Mouse (Mus musculus): ENCODE data around the gene Trip10. TPM values are rescaled to one million over a fixed set of nuclear protein-coding genes. Genes with fewer than 3 reads are reported as not detected.

Trip10 gene
- polyA plus RNA-seq (2012; rRNA removed): 8.5 and 10.1 TPM in 2 replicates

DNA sequence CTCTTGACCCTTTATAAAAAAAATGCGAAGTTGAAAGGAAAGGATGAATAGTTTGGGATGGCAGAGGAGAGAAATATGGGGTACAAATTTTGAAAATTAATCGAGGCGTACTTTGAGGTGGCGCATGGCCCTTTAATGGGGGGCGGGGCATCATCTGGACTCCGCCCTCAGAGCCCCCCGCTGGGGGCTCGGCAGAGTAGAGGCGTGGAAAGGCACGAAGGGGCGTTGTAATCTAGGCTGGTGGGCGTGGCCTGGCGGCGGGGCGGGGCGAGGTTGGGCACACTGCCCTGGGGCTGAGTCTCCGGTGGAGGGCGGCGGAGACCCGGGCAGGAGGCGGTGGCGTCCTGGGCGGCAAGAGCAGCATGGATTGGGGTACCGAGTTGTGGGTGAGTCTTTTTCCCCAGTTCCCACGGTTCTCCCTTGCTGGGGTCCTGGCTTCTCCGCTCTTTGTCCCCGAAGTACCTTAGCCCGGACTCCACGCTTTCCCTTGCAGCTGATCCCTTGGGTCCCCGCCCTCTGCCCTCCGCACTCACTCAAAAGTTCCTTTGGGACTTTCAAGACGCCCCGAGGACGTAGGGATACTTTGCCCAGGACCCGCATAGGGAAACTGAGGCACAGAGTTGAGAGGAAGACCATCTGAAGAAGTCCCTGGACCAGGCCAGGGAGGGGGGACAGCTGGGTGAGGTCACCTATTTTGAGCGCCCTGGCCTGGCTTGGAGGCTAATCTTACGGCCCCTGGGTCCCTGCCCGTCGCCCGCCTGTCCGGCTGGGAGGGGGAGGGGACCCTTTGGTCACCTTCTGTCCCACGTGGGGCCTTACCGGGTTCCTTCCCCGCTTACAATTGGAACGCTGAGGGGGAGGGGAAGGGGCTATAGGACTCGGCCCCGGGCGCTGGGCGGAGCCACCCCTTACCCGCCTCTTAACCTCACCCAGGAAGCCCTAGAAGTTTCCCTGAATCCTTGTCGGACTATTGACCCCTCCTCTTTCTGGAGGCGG is at the start of gene Trip10:
Gene Trip10 (plus strand): TSS at position 270 of the 996 bp plus-strand sequence.
- H3K27ac ChIP-seq (ENCODE audit: insufficient read depth, low read length): peak within 1 kb of the TSS; percentile 54
- peak within 1 kb of the TSS; percentile 85 for H3K4me3 ChIP-seq (replicated peaks; ENCODE audit: insufficient read depth, low read depth, low read length)
- TF ChIP-seq CTCF (IDR thresholded peaks at IDR 0.05; ENCODE audit: borderline replicate concordance, insufficient read depth, low read depth, low read length): no peak
- no peak for TF ChIP-seq POLR2A (IDR thresholded peaks at IDR 0.05; ENCODE audit: borderline replicate concordance, insufficient read depth, low read length)
- no peaks in the 10 kb centered on the region for H3K27me3 ChIP-seq (ENCODE audit: control insufficient read depth, insufficient read depth, low read length)
- under 1% methylated on average over 51 of the region's 52 CpGs for WGBS
- peak; percentile 78 to 84 for DNase-seq
- H3K4me1 ChIP-seq (ENCODE audit: control insufficient read depth, insufficient read depth, low read length): 0 out of 2 replicates have a peak, but pooled peaks cover 3% of the 10 kb centered on the region

DNA sequence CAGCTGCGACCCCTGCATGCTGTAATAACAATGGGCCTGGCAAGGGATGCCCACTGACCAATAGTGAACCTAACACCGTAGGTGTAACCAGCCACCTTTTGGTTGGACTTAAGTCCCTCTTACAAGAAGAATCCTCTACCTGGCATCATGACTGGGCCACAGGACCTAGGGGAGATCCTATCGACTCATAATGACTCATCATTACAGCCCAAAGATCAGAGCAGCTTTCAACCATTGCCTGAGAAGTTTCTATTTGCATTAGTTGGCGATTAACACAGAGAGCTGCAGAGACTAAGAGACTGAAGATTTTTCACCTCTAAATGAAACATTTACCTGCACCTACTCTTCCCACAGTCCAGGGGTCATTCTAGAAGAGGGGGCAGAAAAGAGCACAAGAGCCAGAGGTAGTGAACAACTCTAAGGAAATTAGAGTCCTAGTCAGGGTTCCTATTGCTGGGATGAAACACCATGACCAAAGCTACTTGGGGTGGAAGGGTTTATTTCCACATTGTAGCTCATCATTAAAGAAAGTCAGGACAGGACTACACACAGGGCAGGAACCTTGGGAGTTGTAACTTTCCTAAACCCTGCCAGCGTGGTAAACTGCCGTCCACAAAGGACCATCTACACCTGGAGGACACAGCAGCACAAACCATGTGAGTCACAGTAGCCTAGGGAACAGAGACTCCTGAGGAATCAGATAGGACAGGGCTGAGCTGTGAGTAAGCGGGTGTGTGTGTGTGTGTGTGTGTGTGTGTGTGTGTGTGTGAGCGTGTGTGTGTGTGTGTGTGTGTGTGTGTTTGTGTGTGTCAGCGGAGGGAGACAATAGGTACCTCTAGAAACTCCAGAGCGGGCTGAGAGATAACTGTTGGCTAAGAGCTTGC is 47.2 kb upstream of the Trip10 start:
- WGBS: 84% methylated on average over 10 of the region's 10 CpGs

DNA sequence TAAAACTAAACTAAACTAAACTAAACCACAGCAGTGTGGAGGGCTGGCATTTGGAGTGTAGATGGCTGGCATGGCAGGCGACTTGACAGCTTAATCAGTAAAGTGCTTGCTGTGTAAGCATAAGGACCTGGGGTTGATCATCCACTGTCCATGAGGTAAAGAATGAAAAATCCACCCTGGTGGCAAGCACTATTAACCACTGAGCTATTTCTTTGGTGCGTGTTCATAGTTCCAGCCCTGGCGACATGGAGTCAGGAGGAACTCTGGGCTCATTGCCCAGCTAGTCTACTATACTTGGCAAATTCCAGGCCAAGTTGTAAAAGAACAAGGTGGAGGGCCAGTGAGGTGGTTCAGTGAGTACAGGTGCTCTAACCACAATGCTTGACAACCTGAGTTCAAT is 41.3 kb upstream of the Trip10 start:
- no peak for DNase-seq
- 30% methylated on average over 3 of the region's 3 CpGs for WGBS

More for the DNA sequence above, 47.2 kb upstream of the Trip10 start:
- no peaks in the 10 kb centered on the region for H3K27me3 ChIP-seq (ENCODE audit: control insufficient read depth, insufficient read depth, low read length)
- TF ChIP-seq POLR2A (IDR thresholded peaks at IDR 0.05; ENCODE audit: borderline replicate concordance, insufficient read depth, low read length) (no peak), CTCF (IDR thresholded peaks at IDR 0.05; ENCODE audit: borderline replicate concordance, insufficient read depth, low read depth, low read length) (no peak)
- DNase-seq: no peak
- no peak overlapping the region for H3K27ac ChIP-seq (ENCODE audit: insufficient read depth, low read length)
- no peaks in the 10 kb centered on the region for H3K4me1 ChIP-seq (ENCODE audit: control insufficient read depth, insufficient read depth, low read length)
- H3K4me3 ChIP-seq (replicated peaks; ENCODE audit: insufficient read depth, low read depth, low read length): no peak overlapping the region

DNA sequence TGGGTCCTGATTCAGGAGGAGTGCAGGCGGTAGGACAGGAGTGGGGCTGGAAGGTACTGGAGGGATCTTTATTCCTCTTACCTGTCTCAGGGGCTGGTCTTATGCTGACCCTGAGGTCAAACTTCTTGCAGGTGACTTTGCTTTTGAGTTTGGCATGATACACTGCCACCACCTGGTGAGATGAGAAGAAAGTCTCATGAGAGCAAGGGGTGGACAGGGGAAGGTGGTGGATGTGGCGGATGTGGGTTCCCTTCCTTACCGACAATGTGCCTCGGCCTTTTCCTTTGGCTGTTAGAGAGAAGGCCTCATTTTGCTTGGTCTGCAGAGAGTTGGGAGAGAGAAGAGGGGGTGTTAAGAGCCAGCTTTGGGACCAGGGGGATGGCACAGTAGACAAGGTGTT is 39.9 kb upstream of the Trip10 start:
- Histone ChIP-seq H3K27ac (ENCODE audit: insufficient read depth, low read length) (no peak overlapping the region), H3K27me3 (ENCODE audit: control insufficient read depth, insufficient read depth, low read length) (no peaks in the 10 kb centered on the region), H3K4me3 (replicated peaks; ENCODE audit: insufficient read depth, low read depth, low read length) (no peak overlapping the region), H3K4me1 (ENCODE audit: control insufficient read depth, insufficient read depth, low read length) (no peaks in the 10 kb centered on the region)
- no peak for TF ChIP-seq CTCF (IDR thresholded peaks at IDR 0.05; ENCODE audit: borderline replicate concordance, insufficient read depth, low read depth, low read length)
- TF ChIP-seq POLR2A (IDR thresholded peaks at IDR 0.05; ENCODE audit: borderline replicate concordance, insufficient read depth, low read length): no peak
- no peak for DNase-seq
- WGBS: 74% methylated on average over 4 of the region's 4 CpGs

More for the DNA sequence above, 41.3 kb upstream of the Trip10 start:
- Histone ChIP-seq H3K27me3 (ENCODE audit: control insufficient read depth, insufficient read depth, low read length) (no peaks in the 10 kb centered on the region), H3K4me1 (ENCODE audit: control insufficient read depth, insufficient read depth, low read length) (no peaks in the 10 kb centered on the region), H3K27ac (ENCODE audit: insufficient read depth, low read length) (no peak overlapping the region), H3K4me3 (replicated peaks; ENCODE audit: insufficient read depth, low read depth, low read length) (no peak overlapping the region)
- TF ChIP-seq CTCF (IDR thresholded peaks at IDR 0.05; ENCODE audit: borderline replicate concordance, insufficient read depth, low read depth, low read length): no peak
- TF ChIP-seq POLR2A (IDR thresholded peaks at IDR 0.05; ENCODE audit: borderline replicate concordance, insufficient read depth, low read length): no peak

DNA sequence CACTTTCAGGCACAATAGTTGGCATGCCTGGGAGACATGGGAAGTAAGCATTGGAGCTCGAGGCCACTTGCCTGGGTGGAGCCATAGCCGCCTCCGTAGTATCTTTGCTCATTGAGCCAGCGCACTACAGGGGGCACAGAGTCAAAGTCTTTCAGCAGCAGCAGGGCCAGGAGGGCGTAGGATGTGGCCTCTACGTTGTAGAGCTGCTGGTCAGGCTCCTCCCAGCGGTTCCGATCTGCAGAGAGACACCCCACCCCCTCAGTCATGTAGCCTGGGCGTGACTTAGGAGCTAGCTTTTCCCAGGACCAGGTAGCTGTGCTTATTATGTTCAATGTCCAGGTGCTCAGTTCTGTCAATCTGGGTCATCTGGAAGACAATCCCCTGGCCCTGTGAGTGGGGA is 37.8 kb upstream of the Trip10 start:
- no peak for DNase-seq
- no peaks in the 10 kb centered on the region for H3K27me3 ChIP-seq (ENCODE audit: control insufficient read depth, insufficient read depth, low read length)
- H3K27ac ChIP-seq (ENCODE audit: insufficient read depth, low read length): no peak overlapping the region
- no peaks in the 10 kb centered on the region for H3K4me1 ChIP-seq (ENCODE audit: control insufficient read depth, insufficient read depth, low read length)
- 47% methylated on average over 9 of the region's 9 CpGs for WGBS
- TF ChIP-seq POLR2A (IDR thresholded peaks at IDR 0.05; ENCODE audit: borderline replicate concordance, insufficient read depth, low read length): no peak
- TF ChIP-seq CTCF (IDR thresholded peaks at IDR 0.05; ENCODE audit: borderline replicate concordance, insufficient read depth, low read depth, low read length): no peak
- no peak overlapping the region for H3K4me3 ChIP-seq (replicated peaks; ENCODE audit: insufficient read depth, low read depth, low read length)

DNA sequence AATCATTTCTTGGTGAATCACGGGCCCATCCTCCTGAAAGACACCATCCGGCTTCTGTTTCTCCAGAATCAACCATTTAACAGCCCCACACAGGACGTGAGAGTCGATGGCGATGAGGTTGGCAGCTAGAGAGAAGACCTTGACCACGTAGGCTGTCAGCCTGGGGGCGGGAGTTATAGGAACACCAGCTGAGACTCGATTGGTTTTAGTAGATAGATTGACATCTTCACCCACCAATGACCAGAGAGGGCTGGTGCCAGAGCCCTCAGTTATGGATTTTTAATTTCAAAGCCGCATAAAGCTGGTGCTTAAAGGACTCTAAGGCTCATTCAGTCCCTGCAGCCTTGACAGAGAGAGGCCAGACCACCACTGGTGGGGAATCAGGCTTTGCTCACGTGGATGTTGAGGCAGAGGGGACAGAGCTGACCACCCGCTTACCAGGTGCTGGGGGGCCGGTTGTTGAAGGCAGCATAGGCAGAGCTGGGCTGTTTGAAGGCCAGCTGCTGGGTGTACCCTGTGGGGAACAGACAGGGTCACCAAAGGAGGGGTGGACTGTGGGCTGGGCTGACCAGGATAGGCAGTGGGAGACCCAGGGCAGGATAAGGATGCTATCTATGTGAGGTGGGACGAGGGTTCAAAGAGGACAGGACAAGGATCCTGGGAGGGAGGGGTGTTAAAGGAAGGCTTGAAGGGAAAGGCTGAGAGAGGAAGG is 34.4 kb upstream of the Trip10 start:
- TF ChIP-seq CTCF (IDR thresholded peaks at IDR 0.05; ENCODE audit: borderline replicate concordance, insufficient read depth, low read depth, low read length) (no peak), POLR2A (IDR thresholded peaks at IDR 0.05; ENCODE audit: borderline replicate concordance, insufficient read depth, low read length) (no peak)
- DNase-seq: no peak
- no peak overlapping the region for H3K4me3 ChIP-seq (replicated peaks; ENCODE audit: insufficient read depth, low read depth, low read length)
- H3K27ac ChIP-seq (ENCODE audit: insufficient read depth, low read length): no peak overlapping the region
- WGBS: 42% methylated on average over 13 of the region's 13 CpGs
- H3K27me3 ChIP-seq (ENCODE audit: control insufficient read depth, insufficient read depth, low read length): no peaks in the 10 kb centered on the region
- no peaks in the 10 kb centered on the region for H3K4me1 ChIP-seq (ENCODE audit: control insufficient read depth, insufficient read depth, low read length)

DNA sequence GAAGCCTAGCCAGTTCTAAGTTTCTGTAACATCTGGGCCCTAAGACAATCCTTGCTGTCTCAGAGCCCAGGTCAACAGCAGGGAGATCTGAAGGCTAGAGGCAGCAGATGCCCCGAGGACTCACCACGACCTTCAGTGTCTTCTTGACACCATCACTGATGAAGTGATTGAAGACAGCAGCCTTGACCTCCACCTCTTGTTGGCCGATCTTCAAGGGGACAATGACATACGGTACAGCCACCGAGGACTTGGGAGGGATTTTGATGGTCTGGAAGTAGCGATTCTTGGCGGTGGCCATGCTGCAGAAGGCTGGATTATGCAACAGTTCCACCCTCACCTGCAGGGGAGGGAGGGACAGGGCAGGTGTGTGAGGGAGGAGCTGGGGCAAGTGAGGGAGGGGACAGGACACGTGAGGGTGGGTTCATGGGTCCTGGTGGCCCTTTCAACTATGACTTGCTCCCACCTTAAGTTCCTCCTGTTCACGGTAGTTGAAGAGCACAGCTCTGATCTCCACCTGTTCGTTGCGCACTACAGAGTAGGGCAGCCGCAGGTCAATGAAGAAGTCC is 30.8 kb upstream of the Trip10 start:
- no peak for DNase-seq
- TF ChIP-seq POLR2A (IDR thresholded peaks at IDR 0.05; ENCODE audit: borderline replicate concordance, insufficient read depth, low read length): no peak
- no peak for TF ChIP-seq CTCF (IDR thresholded peaks at IDR 0.05; ENCODE audit: borderline replicate concordance, insufficient read depth, low read depth, low read length)

More for the DNA sequence above, 30.8 kb upstream of the Trip10 start:
- Histone ChIP-seq H3K4me1 (ENCODE audit: control insufficient read depth, insufficient read depth, low read length) (no peaks in the 10 kb centered on the region), H3K27ac (ENCODE audit: insufficient read depth, low read length) (no peak overlapping the region), H3K4me3 (replicated peaks; ENCODE audit: insufficient read depth, low read depth, low read length) (no peak overlapping the region), H3K27me3 (ENCODE audit: control insufficient read depth, insufficient read depth, low read length) (no peaks in the 10 kb centered on the region)
- WGBS: 73% methylated on average over 12 of the region's 12 CpGs

Data from cerebellum, adult 2 months (tissue).